Mouse (Mus musculus): ENCODE results near the gene Prmt1. TPM values are rescaled to one million over a fixed set of nuclear protein-coding genes. Genes with fewer than 3 reads are reported as not detected.

Prmt1 gene
- polyA plus RNA-seq, 1 experiment from 2014 or later: 210 TPM

Small RNAs within 50 kb of the gene (microRNA-seq; reads per million reads assigned to microRNA genes)
- gene Mir7054: 0.65 reads per million

Other genes starting within 250 kb of the Prmt1 start
- 24.5 and 28.8 TPM in 2 replicates for gene Vrk3, start 238.2 kb downstream of the Prmt1 start, polyA plus RNA-seq (2014; fragmentation: Nextera tagmentation; extraction: Ambion mirVana)
- 1.4 and 1.5 TPM in 2 replicates for gene Zfp473, start 235.5 kb downstream of the Prmt1 start, polyA plus RNA-seq (2014; fragmentation: Nextera tagmentation; extraction: Ambion mirVana)
- 25.4 and 30.0 TPM in 2 replicates for gene Nup62, start 170.5 kb downstream of the Prmt1 start, polyA plus RNA-seq (2014; fragmentation: Nextera tagmentation; extraction: Ambion mirVana)
- gene Il4i1, start 170.2 kb downstream of the Prmt1 start, polyA plus RNA-seq (2014; fragmentation: Nextera tagmentation; extraction: Ambion mirVana): 1.3 TPM in 2 replicates
- gene Atf5, start 169.9 kb downstream of the Prmt1 start, polyA plus RNA-seq (2014; fragmentation: Nextera tagmentation; extraction: Ambion mirVana): 2.2 and 2.5 TPM in 2 replicates
- gene Akt1s1, start 137.6 kb downstream of the Prmt1 start, polyA plus RNA-seq (2014; fragmentation: Nextera tagmentation; extraction: Ambion mirVana): 57.6 and 59.1 TPM in 2 replicates
- gene Tbc1d17, start 137.5 kb downstream of the Prmt1 start, polyA plus RNA-seq (2014; fragmentation: Nextera tagmentation; extraction: Ambion mirVana): 98.5 and 104 TPM in 2 replicates
- gene Pnkp, start 129.4 kb downstream of the Prmt1 start, polyA plus RNA-seq (2014; fragmentation: Nextera tagmentation; extraction: Ambion mirVana): 23.4 and 26.5 TPM in 2 replicates
- 430 and 454 TPM in 2 replicates for gene Ptov1, start 116.8 kb downstream of the Prmt1 start, polyA plus RNA-seq (2014; fragmentation: Nextera tagmentation; extraction: Ambion mirVana)
- 87.5 and 90.6 TPM in 2 replicates for gene Med25, start 93.9 kb downstream of the Prmt1 start, polyA plus RNA-seq (2014; fragmentation: Nextera tagmentation; extraction: Ambion mirVana)
- 15.9 and 16.0 TPM in 2 replicates for gene Fuz, start 90.5 kb downstream of the Prmt1 start, polyA plus RNA-seq (2014; fragmentation: Nextera tagmentation; extraction: Ambion mirVana)
- gene Ap2a1, start 57.1 kb downstream of the Prmt1 start, polyA plus RNA-seq (2014; fragmentation: Nextera tagmentation; extraction: Ambion mirVana): 123 and 135 TPM in 2 replicates
- 0.14 and 0.33 TPM in 2 replicates for gene Tsks, start 43.4 kb downstream of the Prmt1 start, polyA plus RNA-seq (2014; fragmentation: Nextera tagmentation; extraction: Ambion mirVana)
- gene Cpt1c, start 11.7 kb downstream of the Prmt1 start, polyA plus RNA-seq (2014; fragmentation: Nextera tagmentation; extraction: Ambion mirVana): 53.3 and 53.8 TPM in 2 replicates
- gene Irf3, start 11.1 kb upstream of the Prmt1 start, polyA plus RNA-seq (2014; fragmentation: Nextera tagmentation; extraction: Ambion mirVana): 52.1 and 56.9 TPM in 2 replicates
- 9.2 and 12.6 TPM in 2 replicates for gene Bcl2l12, start 12.1 kb upstream of the Prmt1 start, polyA plus RNA-seq (2014; fragmentation: Nextera tagmentation; extraction: Ambion mirVana)
- gene Scaf1, start 29.8 kb upstream of the Prmt1 start, polyA plus RNA-seq (2014; fragmentation: Nextera tagmentation; extraction: Ambion mirVana): 59.7 and 61.9 TPM in 2 replicates
- gene Rras, start 31.4 kb upstream of the Prmt1 start, polyA plus RNA-seq (2014; fragmentation: Nextera tagmentation; extraction: Ambion mirVana): 14.2 and 15.2 TPM in 2 replicates
- 16.5 and 16.8 TPM in 2 replicates for gene Prr12, start 66.3 kb upstream of the Prmt1 start, polyA plus RNA-seq (2014; fragmentation: Nextera tagmentation; extraction: Ambion mirVana)
- 57.9 and 62.1 TPM in 2 replicates for gene Nosip, start 75.9 kb upstream of the Prmt1 start, polyA plus RNA-seq (2014; fragmentation: Nextera tagmentation; extraction: Ambion mirVana)
- gene Prrg2, start 76.1 kb upstream of the Prmt1 start, polyA plus RNA-seq (2014; fragmentation: Nextera tagmentation; extraction: Ambion mirVana): 12.8 and 13.9 TPM in 2 replicates
- 77.7 and 93.3 TPM in 2 replicates for gene Rcn3, start 105.7 kb upstream of the Prmt1 start, polyA plus RNA-seq (2014; fragmentation: Nextera tagmentation; extraction: Ambion mirVana)
- 37.7 and 40.5 TPM in 2 replicates for gene Fcgrt, start 117.3 kb upstream of the Prmt1 start, polyA plus RNA-seq (2014; fragmentation: Nextera tagmentation; extraction: Ambion mirVana)
- 767 and 952 TPM in 2 replicates for gene Rps11, start 137.9 kb upstream of the Prmt1 start, polyA plus RNA-seq (2014; fragmentation: Nextera tagmentation; extraction: Ambion mirVana)
- 725 and 835 TPM in 2 replicates for gene Rpl13a, start 142.2 kb upstream of the Prmt1 start, polyA plus RNA-seq (2014; fragmentation: Nextera tagmentation; extraction: Ambion mirVana)
- 0.22 TPM in 1 of 2 replicates, not detected in the other for gene Gm45713, start 149.7 kb upstream of the Prmt1 start, polyA plus RNA-seq (2014; fragmentation: Nextera tagmentation; extraction: Ambion mirVana)
- 1.7 and 1.8 TPM in 2 replicates for gene Flt3l, start 149.9 kb upstream of the Prmt1 start, polyA plus RNA-seq (2014; fragmentation: Nextera tagmentation; extraction: Ambion mirVana)
- 91.0 and 93.5 TPM in 2 replicates for gene Pih1d1, start 167.7 kb upstream of the Prmt1 start, polyA plus RNA-seq (2014; fragmentation: Nextera tagmentation; extraction: Ambion mirVana)
- 16.0 and 21.3 TPM in 2 replicates for gene Aldh16a1, start 168.0 kb upstream of the Prmt1 start, polyA plus RNA-seq (2014; fragmentation: Nextera tagmentation; extraction: Ambion mirVana)
- 0.47 and 0.48 TPM in 2 replicates for gene Slc17a7, start 177.4 kb upstream of the Prmt1 start, polyA plus RNA-seq (2014; fragmentation: Nextera tagmentation; extraction: Ambion mirVana)
- gene Gfy, start 193.0 kb upstream of the Prmt1 start, polyA plus RNA-seq (2014; fragmentation: Nextera tagmentation; extraction: Ambion mirVana): not detected in 2 replicates
- gene Pth2, start 194.4 kb upstream of the Prmt1 start, polyA plus RNA-seq (2014; fragmentation: Nextera tagmentation; extraction: Ambion mirVana): 0.83 TPM in 1 of 2 replicates, not detected in the other
- gene Ccdc155, start 218.3 kb upstream of the Prmt1 start, polyA plus RNA-seq (2014; fragmentation: Nextera tagmentation; extraction: Ambion mirVana): 0.50 and 0.57 TPM in 2 replicates
- 8.7 and 11.3 TPM in 2 replicates for gene Dkkl1, start 225.6 kb upstream of the Prmt1 start, polyA plus RNA-seq (2014; fragmentation: Nextera tagmentation; extraction: Ambion mirVana)
- 37.7 and 48.0 TPM in 2 replicates for gene Tead2, start 229.2 kb upstream of the Prmt1 start, polyA plus RNA-seq (2014; fragmentation: Nextera tagmentation; extraction: Ambion mirVana)